Mouse (Mus musculus) spleen, postnatal 14 days (tissue): Measurements from ENCODE around the gene 1600015I10Rik.

Experiments used
- DNase-seq, 2 experiments: peaks; one replicate each; pipeline ENCODE4 v3.0.0; 2021 to 2022; ENCODE audit warnings: low spot score in 2 of 2

1600015I10Rik gene

DNA sequence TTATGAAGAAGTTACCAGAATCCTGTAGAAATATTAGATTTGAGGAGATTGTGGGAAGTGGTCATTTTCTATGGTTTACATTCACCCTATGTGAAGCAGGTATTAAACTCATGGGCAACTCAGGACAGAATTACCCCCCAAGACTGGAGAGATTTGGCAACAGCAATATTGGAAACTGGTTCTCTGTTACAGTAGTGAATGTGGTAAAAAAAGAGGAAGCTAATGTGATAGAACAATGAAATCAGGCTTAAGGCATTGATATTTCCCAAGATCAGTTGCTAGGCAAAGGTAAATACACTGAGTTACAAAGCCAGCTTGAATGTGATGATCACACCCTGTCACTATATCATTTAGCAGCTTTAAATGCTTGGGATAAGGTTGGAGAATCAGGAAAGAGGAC, 38.2 kb downstream of the 1600015I10Rik start:
- no peak for DNase-seq

DNA sequence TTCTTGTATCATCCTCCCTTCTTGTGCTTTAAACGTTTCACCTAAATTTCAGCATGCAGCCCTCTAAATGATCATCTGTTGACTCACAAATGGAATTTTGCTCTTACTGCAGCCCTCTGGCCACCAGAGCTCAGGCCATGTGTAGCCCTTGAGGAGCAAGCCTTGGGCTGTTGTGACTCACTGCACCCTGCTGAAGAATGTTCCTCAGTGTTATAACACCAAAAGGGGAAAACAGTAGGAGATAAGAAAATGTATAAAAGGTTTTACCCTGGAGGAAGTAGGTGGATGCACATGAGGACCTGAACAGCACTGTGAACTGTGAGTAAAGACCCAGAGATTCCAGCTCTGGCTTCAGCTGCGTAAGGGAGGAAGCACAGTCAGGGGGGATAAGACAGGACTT, 45.0 kb downstream of the 1600015I10Rik start, which contains the start of gene Doxl2:
Gene Doxl2, plus strand, starts transcription at position 301 of the 400 bp plus-strand sequence.
- DNase-seq = no peak

DNA sequence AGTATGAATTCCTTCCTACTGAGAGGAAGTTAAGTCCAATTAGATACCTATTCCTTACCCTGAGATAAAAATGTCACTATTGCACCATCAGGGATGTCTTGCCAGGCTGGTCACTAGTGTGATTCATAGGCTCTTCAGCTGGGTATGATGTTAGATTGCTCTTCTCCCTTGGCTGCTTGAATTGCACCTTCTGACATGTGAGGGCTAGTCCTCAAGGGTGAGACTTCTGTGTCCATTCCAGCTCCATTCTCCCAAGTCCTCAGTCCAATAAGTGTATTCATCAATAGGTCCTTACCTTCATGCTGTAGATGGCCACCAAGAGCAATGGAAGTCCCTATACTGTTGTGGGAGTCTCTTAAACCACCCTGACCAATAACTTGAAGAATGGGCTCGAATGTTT, 49.9 kb downstream of the 1600015I10Rik start:
- no peak for DNase-seq

DNA sequence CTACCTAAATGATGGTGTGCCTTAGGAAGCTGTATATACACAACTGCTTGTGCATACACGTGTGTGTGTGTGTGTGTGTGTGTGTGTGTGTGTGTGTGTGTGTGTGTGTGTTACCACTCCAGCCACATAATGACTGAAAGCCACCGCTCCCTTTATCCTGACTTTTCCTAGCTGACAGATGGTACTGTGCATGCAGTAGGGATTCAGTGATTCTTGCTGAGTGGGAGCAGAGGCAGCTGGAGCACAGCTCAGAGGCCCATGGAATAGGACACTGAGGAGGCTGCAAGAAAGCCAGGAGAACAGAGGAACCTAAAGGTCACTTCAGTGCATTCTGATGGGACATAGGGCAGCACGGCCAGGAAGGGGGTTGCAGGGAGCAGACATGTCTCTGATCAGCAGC, 52.6 kb downstream of the 1600015I10Rik start:
- DNase-seq = no peak
